Mouse (Mus musculus) liver, embryonic 14.5 days (tissue): Measurements from ENCODE around the gene Inpp5k.

Experiments
- CTCF ChIP-seq: IDR thresholded peaks from 2 replicates; pipeline ENCODE4 v1.5.1; 2016; ENCODE audit warnings: antibody characterized with exemption, low read depth, control low read depth
- EP300 ChIP-seq: IDR thresholded peaks from 2 replicates; pipeline ENCODE4 v1.6.1; 2016; ENCODE audit warnings: antibody characterized with exemption, low read depth

GRCm38 (mm10) chr11:75658996-75659750 is 28.4 kb downstream of the Inpp5k start:
- TF ChIP-seq CTCF: no peak
- no peak for TF ChIP-seq EP300
